Comparison of ENCODE assay signal across 8 mouse cellular contexts in genomic region chr11:105591905-105592304, GRCm38 (mm10). TPM values are rescaled to one million over a fixed set of nuclear protein-coding genes. Genes with fewer than 3 reads are reported as not detected.
DNase-seq lines count a peak whose midpoint lies in the region; ATAC-seq and TF ChIP-seq lines count a peak whose summit lies in the region.

No protein-coding gene starts in this region.

- no peaks in the 10 kb centered on the region for H3K27me3 ChIP-seq in kidney, postnatal 0 days (ENCODE audit: insufficient read depth, low read length)

- 27% methylated on average over 1 of the region's 1 CpGs for WGBS in kidney, postnatal 0 days

- H3K36me3 ChIP-seq in kidney, postnatal 0 days (ENCODE audit: insufficient read depth, low read length) = no peaks in the 10 kb centered on the region

- no peak overlapping the region for H3K4me3 ChIP-seq in kidney, postnatal 0 days (replicated peaks; ENCODE audit: low read depth, low read length)

- H3K9ac ChIP-seq in kidney, postnatal 0 days (ENCODE audit: low read depth, low read length) = no peak overlapping the region

- no peak overlapping the region for H3K27ac ChIP-seq in kidney, postnatal 0 days

- no peak overlapping the region for H3K4me2 ChIP-seq in kidney, postnatal 0 days (ENCODE audit: low read length)

- H3K4me1 ChIP-seq in kidney, postnatal 0 days (replicated peaks; ENCODE audit: insufficient read depth, low read length) = no peaks in the 10 kb centered on the region

- peak; percentile 64 for DNase-seq in gastrocnemius, adult 18-20 months (ENCODE audit: low spot score)
- DNase-seq in gastrocnemius, postnatal 4 days (ENCODE audit: low spot score in 2 of 2) = no peak
- peak; percentile 42 to 58 for DNase-seq in B cell, adult 2 months
- peak; percentile 40 for DNase-seq in c-Kit-positive CD71-negative TER-119-negative erythroid progenitor cells, embryonic 14.5 days (ENCODE audit: low read depth)
- peak; percentile 45 for DNase-seq in forelimb bud, embryonic 11.5 days (ENCODE audit: low read depth, low spot score)
- peak; percentile 96 for DNase-seq in kidney, postnatal 0 days (ENCODE audit: low spot score)
- DNase-seq in lung, postnatal 14 days = peak; percentile 53
- peak; percentile 80 for DNase-seq in telencephalon, adult 2 months (ENCODE audit: low read depth, low spot score)

- H3K9me3 ChIP-seq in kidney, postnatal 0 days (replicated peaks; ENCODE audit: low read length) = no peaks in the 10 kb centered on the region

- peak; percentile 99 for TF ChIP-seq CTCF in kidney, postnatal 0 days (IDR thresholded peaks at IDR 0.05; ENCODE audit: low read depth)

- no peak for ATAC-seq in kidney, postnatal 0 days (replicated peaks; ENCODE audit: low FRiP score, low read depth)

RNA-seq across cellular contexts. Expression of gene Tanc2, which starts 2.1 kb away (rescaled TPM):
- total RNA-seq in gastrocnemius, adult 18-20 months (2021) = 1 to 10 TPM; 7.0 to 7.8 TPM
- 10 to 100 TPM; 46.5 to 56.1 TPM for total RNA-seq in gastrocnemius, postnatal 4 days (2021)
- polyA plus RNA-seq in kidney, postnatal 0 days (2015; fragmentation: Nextera tagmentation; extraction: Ambion mirVana) = 7.2 and 8.8 TPM in 2 replicates

Comparison
In these comparisons a context has a peak if more than half of its experiments do, and no peak if none do; other contexts are left out.
1. DNase-seq: peak in gastrocnemius, adult 18-20 months (single experiment), B cell, adult 2 months (2 of 2), c-Kit-positive CD71-negative TER-119-negative erythroid progenitor cells, embryonic 14.5 days (single experiment), forelimb bud, embryonic 11.5 days (single experiment), kidney, postnatal 0 days (single experiment), lung, postnatal 14 days (single experiment) and telencephalon, adult 2 months (single experiment); none in gastrocnemius, postnatal 4 days (0 of 2).
2. RNA of gene Tanc2, which starts 2.1 kb away (total RNA-seq): 46.5 to 56.1 TPM in gastrocnemius, postnatal 4 days; 7.0 to 7.8 TPM in gastrocnemius, adult 18-20 months; every median in the first group is over 4 times any median in the second.